Mouse (Mus musculus): ENCODE measurements at regions not wholly inside any gene's neighbourhood (a gene's known extent, or its start where the extent isn't known, plus 50 kb on each side); places are given as distances from the start of the nearest gene placed in this dataset.

DNA sequence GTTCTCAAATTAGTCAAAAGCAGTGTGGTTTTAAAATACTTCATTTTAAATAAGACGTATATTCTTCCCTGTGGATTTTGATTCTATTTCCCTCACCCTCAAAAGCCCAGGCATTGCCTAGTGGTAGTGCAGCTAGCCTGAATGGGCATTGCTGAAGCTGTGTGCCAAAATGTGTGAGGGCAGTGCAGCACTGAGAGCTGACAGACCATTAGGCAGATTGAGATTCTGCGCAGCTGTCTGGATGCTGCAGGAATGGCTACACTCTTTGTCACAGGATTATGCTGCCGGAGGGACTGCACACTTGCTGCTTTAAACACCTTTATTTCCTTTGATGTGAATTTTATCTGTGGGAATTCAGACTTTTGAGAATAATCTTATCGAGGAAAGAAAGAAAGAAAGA is 780.0 kb upstream of the Cldn34c4 start:
- peak; percentile 10 for DNase-seq (ENCODE audit: low spot score)
- H3K36me3 ChIP-seq (ENCODE audit: control insufficient read depth, insufficient read depth, low read length): no peaks in the 10 kb centered on the region
- H3K4me1 ChIP-seq (ENCODE audit: control insufficient read depth, insufficient read depth, low read length): no peaks in the 10 kb centered on the region
- 65% methylated on average over 4 of the region's 4 CpGs for WGBS
- no peaks in the 10 kb centered on the region for H3K27me3 ChIP-seq (replicated peaks; ENCODE audit: control insufficient read depth, insufficient read depth, low read length)
- ATAC-seq: no peak
- no peak overlapping the region for H3K4me3 ChIP-seq (ENCODE audit: low read depth, low read length)
- no peaks in the 10 kb centered on the region for H3K9me3 ChIP-seq (replicated peaks; ENCODE audit: control insufficient read depth, low read length)
- H3K9ac ChIP-seq (ENCODE audit: low read length): no peak overlapping the region
- no peak overlapping the region for H3K27ac ChIP-seq (ENCODE audit: low read depth, low read length)
- H3K4me2 ChIP-seq (ENCODE audit: low read length): no peak overlapping the region

Data from forebrain, embryonic 14.5 days (tissue).